Mouse (Mus musculus) liver, postnatal 0 days (tissue): ENCODE measurements around the gene Cnst.

ENCODE experiments used
- CTCF ChIP-seq: sonication (generic); IDR thresholded peaks from 2 replicates; pipeline ENCODE4 v1.5.1; 2016; ENCODE audit warnings: antibody characterized with exemption, low read depth
- EP300 ChIP-seq: IDR thresholded peaks from 2 replicates; pipeline ENCODE4 v1.6.1; 2016; ENCODE audit warnings: antibody characterized with exemption, low read depth, mild to moderate bottlenecking

- no peak for TF ChIP-seq CTCF
- TF ChIP-seq EP300: no peak
Measured at GRCm38 (mm10) chr1:179645980-179646268, 99.8 kb downstream of the Cnst start.
